Mouse (Mus musculus) CH12.LX (cell line): ENCODE data around the gene Cacna1a. TPM values are rescaled to one million over a fixed set of nuclear protein-coding genes. Genes with fewer than 3 reads are reported as not detected.

ENCODE experiments used
- DNase-seq: peaks from one replicate; pipeline ENCODE4 v3.0.0-alpha.2; 2013; ENCODE audit errors: extremely low read depth
- H3K27ac ChIP-seq: 2 replicates; pipeline ENCODE4 v1.5.1; 2012; ENCODE audit warnings: low read depth, mild to moderate bottlenecking, control low read depth, moderate library complexity; ENCODE audit not compliant: insufficient read depth
- H3K27me3 ChIP-seq: replicated peaks from 2 replicates; pipeline ENCODE3; 2012; ENCODE audit warnings: inconsistent platforms
- H3K36me3 ChIP-seq, 2 experiments: replicated peaks in 1 of 2; 2 replicates each; pipeline versions ENCODE3 to v1.6.1; 2012; ENCODE audit warnings: inconsistent platforms in 1 of 2, low read length in 1 of 2, mild to moderate bottlenecking in 1 of 2, mixed read lengths in 1 of 2, moderate library complexity in 1 of 2; ENCODE audit not compliant: control insufficient read depth in 1 of 2, insufficient read depth in 1 of 2
- H3K4me1 ChIP-seq, 2 experiments: 2 replicates each; pipeline ENCODE4 v1.6.1; 2012; ENCODE audit warnings: inconsistent platforms in 1 of 2, moderate library complexity in 1 of 2; ENCODE audit not compliant: insufficient read depth in 2 of 2, control insufficient read depth in 1 of 2
- H3K4me2 ChIP-seq: 2 replicates; pipeline ENCODE4 v1.6.1; 2012; ENCODE audit warnings: low read depth, mild to moderate bottlenecking, control low read depth; ENCODE audit not compliant: poor library complexity, insufficient read depth, severe bottlenecking
- H3K4me3 ChIP-seq, 3 experiments: fragments of 150-350 bp in 1 of 3; sonication (generic) in 1 of 3; replicated peaks in 1 of 3; 2 replicates each; pipeline versions ENCODE3 to v1.5.1; 2011 to 2012; ENCODE audit warnings: low read depth in 2 of 3, low read length in 2 of 3, mild to moderate bottlenecking in 2 of 3, moderate library complexity in 2 of 3, control low read depth in 1 of 3, improper control_type of control experiment in 1 of 3, inconsistent platforms in 1 of 3, mixed read lengths in 1 of 3; ENCODE audit not compliant: poor library complexity in 1 of 3
- H3K79me2 ChIP-seq: replicated peaks from 2 replicates; pipeline ENCODE4 v1.6.1; 2012; ENCODE audit warnings: mild to moderate bottlenecking, moderate library complexity; ENCODE audit not compliant: control insufficient read depth, poor library complexity, insufficient read depth, severe bottlenecking; ENCODE audit errors: extremely low read depth
- H3K9ac ChIP-seq: 2 replicates; pipeline ENCODE4 v1.6.1; 2012; ENCODE audit warnings: low read depth, mild to moderate bottlenecking, control low read depth, moderate library complexity; ENCODE audit not compliant: insufficient read depth
- H3K9me3 ChIP-seq: replicated peaks from 2 replicates; pipeline ENCODE3; 2012; ENCODE audit warnings: low read length, inconsistent platforms, mixed read lengths
- CTCF ChIP-seq, 2 experiments: IDR thresholded peaks in 1 of 2; conservative IDR thresholded peaks in 1 of 2; 2 replicates each; pipeline ENCODE4 v1.5.1; 2011 to 2012; ENCODE audit warnings: low read depth in 2 of 2, low read length in 2 of 2, improper control_type of control experiment in 1 of 2, inconsistent platforms in 1 of 2, mild to moderate bottlenecking in 1 of 2, moderate library complexity in 1 of 2
- ELF1 ChIP-seq: IDR thresholded peaks from 2 replicates; pipeline ENCODE4 v1.6.1; 2014; ENCODE audit warnings: low read depth, mild to moderate bottlenecking, inconsistent platforms, low read length, improper control_type of control experiment
- ETS1 ChIP-seq: conservative IDR thresholded peaks from 2 replicates; pipeline ENCODE4 v1.6.1; 2012; ENCODE audit warnings: low read depth, mild to moderate bottlenecking, inconsistent platforms, low read length, improper control_type of control experiment, moderate library complexity
- IRF4 ChIP-seq: IDR thresholded peaks from 2 replicates; pipeline ENCODE4 v1.6.1; 2014; ENCODE audit warnings: low read depth, mild to moderate bottlenecking, inconsistent platforms, low read length, improper control_type of control experiment
- JUN ChIP-seq: IDR thresholded peaks from 2 replicates; pipeline ENCODE4 v1.6.1; 2011; ENCODE audit warnings: low read depth, mild to moderate bottlenecking, low read length, improper control_type of control experiment, moderate library complexity; ENCODE audit not compliant: insufficient read depth
- JUND ChIP-seq: conservative IDR thresholded peaks from 2 replicates; pipeline ENCODE4 v1.6.1; 2011; ENCODE audit warnings: low read depth, low read length, improper control_type of control experiment
- KAT2A ChIP-seq: IDR thresholded peaks from 2 replicates; pipeline ENCODE4 v1.6.1; 2012; ENCODE audit warnings: low read length, improper control_type of control experiment, inconsistent platforms; ENCODE audit not compliant: insufficient replicate concordance
- MAFK ChIP-seq: IDR thresholded peaks from 2 replicates; pipeline ENCODE4 v1.6.1; 2011; ENCODE audit warnings: low read length, improper control_type of control experiment; ENCODE audit not compliant: insufficient replicate concordance
- MAX ChIP-seq: IDR thresholded peaks from 2 replicates; pipeline ENCODE4 v1.6.1; 2011; ENCODE audit warnings: low read length, improper control_type of control experiment
- MAZ ChIP-seq: IDR thresholded peaks from 2 replicates; pipeline ENCODE4 v1.6.1; 2012; ENCODE audit warnings: low read depth, mild to moderate bottlenecking, inconsistent platforms, low read length, improper control_type of control experiment, moderate library complexity
- MYC ChIP-seq: IDR thresholded peaks from 2 replicates; pipeline ENCODE4 v1.6.1; 2011; ENCODE audit warnings: low read depth, mild to moderate bottlenecking, improper control_type of control experiment, low read length
- NELFE ChIP-seq: IDR thresholded peaks from 2 replicates; pipeline ENCODE4 v1.6.1; 2011; ENCODE audit warnings: low read depth, low read length, improper control_type of control experiment
- NRF1 ChIP-seq: IDR thresholded peaks from 2 replicates; pipeline ENCODE4 v1.6.1; 2014; ENCODE audit warnings: low read depth, mild to moderate bottlenecking, inconsistent platforms, low read length, improper control_type of control experiment, moderate library complexity
- POLR2A ChIP-seq: IDR thresholded peaks from 2 replicates; pipeline ENCODE4 v1.6.1; 2011; ENCODE audit warnings: low read depth, mild to moderate bottlenecking, improper control_type of control experiment, low read length
- POLR2AphosphoS2 ChIP-seq: IDR thresholded peaks from 2 replicates; pipeline ENCODE4 v1.6.1; 2011; ENCODE audit warnings: low read depth, low read length, improper control_type of control experiment
- RAD21 ChIP-seq: IDR thresholded peaks from 2 replicates; pipeline ENCODE4 v1.6.1; 2011; ENCODE audit warnings: low read depth, mild to moderate bottlenecking, low read length, improper control_type of control experiment, moderate library complexity
- SMC3 ChIP-seq: IDR thresholded peaks from 2 replicates; pipeline ENCODE4 v1.6.1; 2011; ENCODE audit warnings: low read depth, low read length, improper control_type of control experiment
- TBP ChIP-seq: conservative IDR thresholded peaks from 2 replicates; pipeline ENCODE4 v1.6.1; 2011; ENCODE audit warnings: low read depth, low read length, improper control_type of control experiment
- UBTF ChIP-seq: IDR thresholded peaks from 2 replicates; pipeline ENCODE4 v1.6.1; 2012; ENCODE audit warnings: low read depth, mild to moderate bottlenecking, inconsistent platforms, low read length, improper control_type of control experiment, moderate library complexity
- ZC3H11A ChIP-seq: IDR thresholded peaks from 2 replicates; pipeline ENCODE4 v1.6.1; 2012; ENCODE audit warnings: low read depth, mild to moderate bottlenecking, inconsistent platforms, low read length, improper control_type of control experiment
- ZKSCAN1 ChIP-seq: IDR thresholded peaks from 2 replicates; pipeline ENCODE4 v1.6.1; 2012; ENCODE audit warnings: low read depth, inconsistent platforms, low read length, improper control_type of control experiment, borderline replicate concordance
- ZMIZ1 ChIP-seq: IDR thresholded peaks from 2 replicates; pipeline ENCODE4 v1.6.1; 2012; ENCODE audit warnings: low read depth, mild to moderate bottlenecking, inconsistent platforms, low read length, improper control_type of control experiment
- dilution Hi-C: fragments of 300-500 bp; cut with MboI; formaldehyde crosslinking; loops from 2 replicates; pipeline ENCODE4 v1.14.3; 2020; ENCODE audit warnings: low sequenced_read_pairs; ENCODE audit not compliant: extremely low pct_unique_long_range_greater_than_20kb, extremely low pct_ligation_motif_present
- in situ Hi-C: fragments of 300-500 bp; cut with MboI; formaldehyde crosslinking; loops from 3 replicates; pipeline ENCODE4 v1.14.3; 2019; ENCODE audit warnings: low sequenced_read_pairs, low pct_ligation_motif_present, low pct_unique_long_range_greater_than_20kb, mixed read lengths
- polyA plus RNA-seq: library from polyadenylated mRNA; unstranded; fragments of >175 nt; gene quantifications from 2 replicates; pipeline ENCODE4 v1.2.1, GENCODE M21; 2012; ENCODE audit warnings: low read depth; ENCODE audit not compliant: insufficient read length
- total RNA-seq, 2 experiments: library from RNA; depleted of rRNA; stranded (reverse); fragments of 300-350 nt in 1 of 2; fragments of >200 nt in 1 of 2; gene quantifications; 2 replicates each; pipeline ENCODE4 v1.2.3; 2012 to 2014

Gene Cacna1a
- total and polyA plus RNA-seq, 3 experiments, result 2.6 to 9.4 (median 6.9) TPM

DNA sequence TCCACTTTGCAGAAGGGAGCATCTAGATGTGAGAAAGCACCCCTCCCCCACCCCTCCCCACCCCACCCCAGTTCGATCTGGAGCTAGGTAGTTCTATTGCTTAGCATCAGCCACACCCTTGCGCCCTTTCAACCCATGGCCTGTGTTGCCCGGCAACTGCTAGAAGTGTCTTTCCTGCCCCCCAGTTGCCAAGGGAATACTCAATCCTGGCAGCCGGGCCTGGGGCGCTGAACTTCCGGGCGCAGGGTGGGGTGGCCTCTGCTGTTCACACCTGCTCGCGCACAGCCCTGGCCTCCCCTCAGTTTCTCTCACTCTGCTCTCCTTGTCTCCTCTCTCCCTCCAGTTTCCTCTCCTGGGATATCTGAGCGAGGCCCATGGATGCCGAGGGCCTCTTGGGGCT, 31.8 kb upstream of the Cacna1a start:
- in situ Hi-C loops, result loop anchor here (25.0 kb wide), 1 partner anchor 144 kb away; no protein-coding TSS in a partner anchor
- DNase-seq, result no peak
- Histone ChIP-seq H3K79me2 (no peaks in the 10 kb centered on the region), H3K4me1 (no peaks in the 10 kb centered on the region; a peak in 1 of 4 replicates), H3K4me3 (no peak overlapping the region), H3K9me3 (no peaks in the 10 kb centered on the region)
- TF ChIP-seq POLR2A (no peak), JUND (no peak), MAZ (no peak), UBTF (no peak), ZKSCAN1 (no peak)
- TF ChIP-seq, all 38 proteins: peak for 0
- Histone ChIP-seq H3K36me3 (no peaks in the 10 kb centered on the region), H3K27me3 (peaks cover 75% of the 10 kb centered on the region), H3K27ac (no peak overlapping the region), H3K9ac (no peak overlapping the region), H3K4me2 (no peak overlapping the region)
- dilution Hi-C loops, result no loop called here

DNA sequence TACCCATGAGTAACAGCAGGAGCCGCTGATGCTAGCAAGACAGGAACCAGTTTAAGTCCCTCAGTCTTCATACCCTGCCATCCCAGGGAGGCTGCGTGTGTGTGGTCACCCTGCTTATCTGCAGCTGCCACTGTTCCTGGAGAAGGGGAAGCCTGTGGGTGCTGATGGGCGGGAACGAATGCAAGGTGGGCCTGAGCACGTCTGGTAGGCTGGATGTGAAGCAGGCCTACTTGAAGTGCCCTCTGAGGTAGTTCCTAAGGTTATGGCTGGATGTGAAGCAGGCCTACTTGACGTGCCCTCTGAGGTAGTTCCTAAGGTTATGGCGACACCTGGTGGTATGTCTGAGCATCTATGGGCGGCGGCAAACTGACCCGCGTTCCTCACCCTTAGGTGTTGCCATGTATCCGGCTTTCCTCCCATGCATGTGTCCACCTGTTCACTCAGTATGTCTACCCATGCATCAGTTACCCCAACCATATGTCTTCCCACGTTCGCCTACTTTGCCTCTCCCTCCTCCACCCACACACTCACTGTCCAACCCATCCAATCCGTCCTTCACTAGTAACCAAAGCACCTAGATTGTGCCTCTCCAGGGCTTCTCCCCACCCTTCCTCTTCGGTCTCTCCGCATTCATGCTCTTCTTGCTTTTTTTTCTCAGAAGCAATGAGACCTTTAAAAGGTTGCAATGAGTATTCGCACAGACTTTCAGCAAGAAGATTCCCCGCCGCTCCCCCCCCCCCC, 30.4 kb upstream of the Cacna1a start:
- H3K27ac ChIP-seq, result no peak overlapping the region
- H3K9ac ChIP-seq, result no peak overlapping the region
- H3K36me3 ChIP-seq, result no peaks in the 10 kb centered on the region
- H3K4me1 ChIP-seq, result no peaks in the 10 kb centered on the region; a peak in 1 of 4 replicates
- in situ Hi-C loops, result loop anchor here (25.0 kb wide), 1 partner anchor 146 kb away; no protein-coding TSS in a partner anchor
- DNase-seq, result peak; percentile 76
- H3K4me3 ChIP-seq, result no peak overlapping the region
- H3K27me3 ChIP-seq, result peaks cover 76% of the 10 kb centered on the region
- no peak for TF ChIP-seq ELF1
- TF ChIP-seq SMC3, result peak; percentile 91
- TF ChIP-seq CTCF (conservative IDR thresholded peaks at IDR 0.05 in 1 of 2, IDR thresholded peaks at IDR 0.05 in 1 of 2; ENCODE audit: low read depth in 2 of 2, low read length in 2 of 2), result peak; percentile 82 to 92
- peak; percentile 10; the same call in 1 of the 2 replicates for TF ChIP-seq NRF1
- no peak for TF ChIP-seq MAX
- TF ChIP-seq ZMIZ1, result no peak
- TF ChIP-seq ZC3H11A, result peak; percentile 59
- peak; percentile 36; the same call in 1 of the 2 replicates for TF ChIP-seq MYC
- no peak for TF ChIP-seq POLR2A
- TF ChIP-seq RAD21, result peak; percentile 97
- no peak for TF ChIP-seq KAT2A
- TF ChIP-seq JUND, result no peak
- TF ChIP-seq ETS1, result no peak
- TF ChIP-seq ZKSCAN1, result no peak
- no peak for TF ChIP-seq MAZ
- no peak for TF ChIP-seq TBP
- no peak for TF ChIP-seq POLR2AphosphoS2
- TF ChIP-seq MAFK, result no peak
- TF ChIP-seq NELFE, result peak; percentile 41; the same call in 1 of the 2 replicates
- TF ChIP-seq IRF4, result no peak
- no peak for TF ChIP-seq JUN
- dilution Hi-C loops, result no loop called here
- H3K79me2 ChIP-seq, result no peaks in the 10 kb centered on the region
- 0 out of 2 replicates have a peak overlapping the region, but pooled peaks have one; percentile 4 for H3K4me2 ChIP-seq
- H3K9me3 ChIP-seq, result no peaks in the 10 kb centered on the region
